Mouse (Mus musculus) brown adipose tissue, adult 24 weeks (tissue): ENCODE measurements around the gene Zfp617. TPM values are rescaled to one million over a fixed set of nuclear protein-coding genes. Genes with fewer than 3 reads are reported as not detected.

Experiments
- H3K27ac ChIP-seq: fragments of 200-500 bp; replicated peaks from 2 replicates; pipeline ENCODE4 v1.5.1; 2012; ENCODE audit warnings: low read depth, mild to moderate bottlenecking, low read length
- H3K4me1 ChIP-seq: fragments of 200-500 bp; 2 replicates; pipeline ENCODE4 v1.6.1; 2012; ENCODE audit warnings: low read length, mixed read lengths; ENCODE audit not compliant: control insufficient read depth, insufficient read depth, insufficient read length
- H3K4me3 ChIP-seq: fragments of 200-500 bp; 2 replicates; pipeline ENCODE4 v1.5.1; 2012; ENCODE audit warnings: low read depth, mild to moderate bottlenecking, low read length, moderate library complexity; ENCODE audit not compliant: insufficient read depth
- polyA plus RNA-seq: library from polyadenylated mRNA; stranded (reverse); fragments of >200 nt; gene quantifications from 2 replicates; pipeline ENCODE4 v1.2.4, GENCODE M21; 2012; ENCODE audit not compliant: missing spikeins, insufficient read depth, insufficient read length

Gene Zfp617
- polyA plus RNA-seq, 1 experiment: 20.8 TPM

DNA sequence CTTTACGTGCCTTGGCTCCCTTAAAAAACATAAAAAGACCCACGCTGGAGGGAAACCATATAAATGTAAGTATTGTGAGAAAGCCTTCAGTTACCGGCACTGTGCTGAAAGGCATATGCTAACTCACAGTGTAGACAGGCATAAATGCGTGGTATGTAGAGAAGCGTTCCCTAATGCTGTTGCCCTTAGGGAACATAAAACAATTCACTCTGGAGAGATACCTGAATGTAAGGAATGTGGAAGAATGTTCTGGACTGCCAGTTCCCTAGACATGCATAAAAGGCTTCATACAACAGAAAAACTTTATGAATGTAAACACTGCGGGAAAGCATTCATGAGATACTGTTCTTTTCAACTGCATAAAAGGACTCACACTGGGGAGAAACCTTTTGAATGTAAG lies 59.7 kb downstream of the Zfp617 start:
- no peak overlapping the region for H3K27ac ChIP-seq
- no peak overlapping the region for H3K4me3 ChIP-seq
- no peaks in the 10 kb centered on the region; the same call in 1 of the 2 replicates for H3K4me1 ChIP-seq

DNA sequence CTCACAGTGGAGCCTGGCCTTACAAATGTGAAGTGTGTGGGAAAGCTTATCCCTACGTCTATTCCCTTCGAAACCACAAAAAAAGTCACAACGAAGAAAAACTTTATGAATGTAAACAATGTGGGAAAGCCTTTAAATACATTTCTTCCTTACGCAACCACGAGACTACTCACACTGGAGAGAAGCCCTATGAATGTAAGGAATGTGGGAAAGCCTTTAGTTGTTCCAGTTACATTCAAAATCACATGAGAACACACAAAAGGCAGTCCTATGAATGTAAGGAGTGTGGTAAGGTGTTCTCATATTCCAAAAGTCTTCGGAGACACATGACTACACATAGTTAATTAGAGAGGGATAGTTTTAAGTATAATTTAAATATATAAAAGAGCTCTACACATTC lies 60.2 kb downstream of the Zfp617 start:
- H3K27ac ChIP-seq: no peak overlapping the region
- H3K4me3 ChIP-seq: no peak overlapping the region
- H3K4me1 ChIP-seq: no peaks in the 10 kb centered on the region; the same call in 1 of the 2 replicates

DNA sequence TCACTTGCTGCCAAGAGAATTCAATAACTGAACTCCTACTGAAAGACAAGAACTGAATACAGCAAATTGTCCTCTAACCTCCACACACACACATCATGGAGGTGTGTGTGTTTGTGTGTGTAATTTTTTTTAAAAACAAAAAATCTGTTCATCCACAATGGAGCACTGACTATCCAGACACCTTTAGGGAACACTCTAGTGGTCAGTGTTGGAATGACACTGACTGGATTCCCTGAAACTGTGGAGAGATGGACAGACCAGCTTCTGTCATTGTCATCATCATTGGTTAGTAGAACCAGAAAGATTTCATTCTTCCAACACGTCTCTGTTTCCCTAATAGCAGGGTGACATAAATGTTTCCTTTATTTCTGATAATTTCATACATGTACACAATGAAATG lies 63.5 kb downstream of the Zfp617 start:
- Histone ChIP-seq H3K4me1 (no peaks in the 10 kb centered on the region; the same call in 1 of the 2 replicates), H3K27ac (no peak overlapping the region), H3K4me3 (no peak overlapping the region)

GRCm38 (mm10) chr8:71974211-71974610 lies 65.8 kb downstream of the Zfp617 start:
- H3K27ac ChIP-seq: no peak overlapping the region
- no peak overlapping the region for H3K4me3 ChIP-seq
- no peaks in the 10 kb centered on the region for H3K4me1 ChIP-seq

DNA sequence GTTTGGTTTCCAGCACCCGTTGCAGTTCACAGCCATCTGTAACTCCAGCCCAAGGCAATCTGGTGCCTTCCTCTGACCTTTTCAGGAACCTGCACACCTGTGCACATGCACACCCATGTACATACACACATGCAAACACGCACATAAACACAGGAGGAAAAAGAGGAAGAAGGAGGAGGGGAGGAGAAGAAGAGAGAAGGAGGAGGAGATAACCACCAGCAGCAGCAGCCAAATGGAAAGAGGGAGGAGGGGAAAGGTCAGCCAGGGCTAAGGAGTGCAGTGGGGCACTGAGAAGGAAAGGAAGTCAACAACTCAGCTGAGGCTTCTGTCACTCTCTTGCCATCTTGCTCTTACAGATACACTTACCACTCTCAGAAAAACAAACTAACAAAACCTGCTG lies 72.6 kb downstream of the Zfp617 start:
- Histone ChIP-seq H3K27ac (no peak overlapping the region), H3K4me3 (no peak overlapping the region), H3K4me1 (no peaks in the 10 kb centered on the region)

DNA sequence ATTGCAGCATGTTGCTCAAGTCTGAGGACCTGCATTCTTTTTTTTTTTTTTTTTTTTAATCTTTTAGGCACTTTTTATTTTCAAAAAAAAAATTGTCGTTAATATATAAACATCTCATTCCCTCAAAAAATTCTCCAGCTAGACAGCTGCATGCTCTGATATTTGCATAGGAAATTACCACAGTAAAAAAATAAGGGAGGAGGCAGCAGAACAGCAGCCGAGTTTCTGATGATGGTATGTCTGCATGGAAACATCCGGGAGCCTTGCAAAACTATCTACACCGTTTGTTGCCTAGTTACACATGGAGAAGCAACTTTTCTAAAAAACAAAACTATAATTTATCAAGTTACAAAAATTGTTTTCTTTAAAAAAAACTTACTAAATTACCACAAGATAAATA lies 73.0 kb downstream of the Zfp617 start:
- H3K4me3 ChIP-seq: no peak overlapping the region
- H3K27ac ChIP-seq: no peak overlapping the region
- no peaks in the 10 kb centered on the region for H3K4me1 ChIP-seq

Other genes starting within 250 kb of the Zfp617 start
- 0.32 and 1.6 TPM in 2 replicates for gene Unc13a, start 236.9 kb upstream of the Zfp617 start, polyA plus RNA-seq
- gene Jak3, start 232.3 kb upstream of the Zfp617 start, polyA plus RNA-seq: 13.9 and 14.6 TPM in 2 replicates
- gene Insl3, start 219.4 kb upstream of the Zfp617 start, polyA plus RNA-seq: 2.5 and 5.9 TPM in 2 replicates
- gene B3gnt3, start 206.8 kb upstream of the Zfp617 start, polyA plus RNA-seq: 1.5 and 2.8 TPM in 2 replicates
- not detected in 2 replicates for gene Fcho1, start 182.9 kb upstream of the Zfp617 start, polyA plus RNA-seq
- gene Zfp709, start 26.6 kb upstream of the Zfp617 start, polyA plus RNA-seq: 0.79 and 1.8 TPM in 2 replicates
- 1.7 and 1.9 TPM in 2 replicates for gene Zfp882, start within 50 bp of the Zfp617 start, polyA plus RNA-seq
- gene Zfp961, start 42.4 kb downstream of the Zfp617 start, polyA plus RNA-seq: 13.7 and 16.6 TPM in 2 replicates
- gene Cyp4f18, start 101.0 kb downstream of the Zfp617 start, polyA plus RNA-seq: 1.5 and 2.9 TPM in 2 replicates
- not detected in 2 replicates for gene Olfr372, start 132.6 kb downstream of the Zfp617 start, polyA plus RNA-seq
- gene Olfr373, start 174.5 kb downstream of the Zfp617 start, polyA plus RNA-seq: not detected in 2 replicates
- not detected in 2 replicates for gene Olfr374, start 198.4 kb downstream of the Zfp617 start, polyA plus RNA-seq
- 55.2 and 64.0 TPM in 2 replicates for gene Tpm4, start 226.3 kb downstream of the Zfp617 start, polyA plus RNA-seq